Mouse (Mus musculus) midbrain, embryonic 11.5 days (tissue): Measurements from ENCODE around the gene Slc22a14. TPM values are rescaled to one million over a fixed set of nuclear protein-coding genes. Genes with fewer than 3 reads are reported as not detected.
"Not testable (repeated sequence)": the region's sequence is repeated elsewhere in the genome, so short reads cannot be mapped to it uniquely, and the experiment has no call there.

ENCODE experiments used
- ATAC-seq: fragments of 200-750 bp; cut with Nextera tagmentation; 2 replicates; pipeline ENCODE4 v1.8.0; 2017; ENCODE audit warnings: moderate TSS enrichment, moderate library complexity; ENCODE audit not compliant: low FRiP score
- DNase-seq: peaks from one replicate; pipeline ENCODE4 v3.0.0; 2015; ENCODE audit warnings: low spot score; ENCODE audit errors: missing footprints
- H3K27ac ChIP-seq: fragments of 300-500 bp; sonication (generic); 2 replicates; pipeline ENCODE4 v1.5.1; 2014; ENCODE audit warnings: low read depth, low read length
- H3K27me3 ChIP-seq: fragments of 300-500 bp; sonication (generic); 2 replicates; pipeline ENCODE4 v1.6.1; 2014; ENCODE audit warnings: mild to moderate bottlenecking, low read length, moderate library complexity, mixed read lengths; ENCODE audit not compliant: control insufficient read depth, insufficient read depth
- H3K36me3 ChIP-seq: fragments of 300-500 bp; sonication (generic); 2 replicates; pipeline ENCODE4 v1.6.1; 2014; ENCODE audit warnings: mild to moderate bottlenecking, low read length, moderate library complexity, mixed read lengths; ENCODE audit not compliant: control insufficient read depth, insufficient read depth
- H3K4me1 ChIP-seq: fragments of 300-500 bp; sonication (generic); 2 replicates; pipeline ENCODE4 v1.6.1; 2014; ENCODE audit warnings: low read length; ENCODE audit not compliant: control insufficient read depth, insufficient read depth
- H3K4me2 ChIP-seq: fragments of 300-500 bp; sonication (generic); 2 replicates; pipeline ENCODE4 v1.6.1; 2014; ENCODE audit warnings: mild to moderate bottlenecking, moderate library complexity
- H3K4me3 ChIP-seq: fragments of 300-500 bp; sonication (generic); 2 replicates; pipeline ENCODE4 v1.5.1; 2014; ENCODE audit warnings: low read depth, low read length
- H3K9ac ChIP-seq: fragments of 300-500 bp; sonication (generic); 2 replicates; pipeline ENCODE4 v1.6.1; 2014; ENCODE audit warnings: low read length
- H3K9me3 ChIP-seq: fragments of 300-500 bp; sonication (generic); 2 replicates; pipeline ENCODE4 v1.6.1; 2016; ENCODE audit warnings: low read length; ENCODE audit not compliant: control insufficient read depth
- WGBS: fragments of 180-500 bp; shearing (Covaris S2); extraction: QIAGEN DNeasy Blood & Tissue Kit; methylation state at CpG from one replicate; pipeline ENCODE4 v1.1.7; 2014; 5-methylcytosine and 5-hydroxymethylcytosine counted together
- polyA plus RNA-seq: library from polyadenylated mRNA; unstranded; fragments of >200 nt; fragmentation: Nextera tagmentation; extraction: Ambion mirVana; gene quantifications from 2 replicates; pipeline ENCODE4 v1.2.1, GENCODE M21; 2014

Gene Slc22a14
- polyA plus RNA-seq, 1 experiment from 2014 or later: not detected

- H3K27me3 ChIP-seq, H3K4me2 ChIP-seq, H3K9me3 ChIP-seq, H3K4me1 ChIP-seq, ATAC-seq, H3K36me3 ChIP-seq, DNase-seq, H3K9ac ChIP-seq, H3K4me3 ChIP-seq, H3K27ac ChIP-seq: not testable (repeated sequence)
- WGBS: 78% methylated on average over 1 of the region's 1 CpGs
Measured at GRCm38 (mm10) chr9:119265373-119266120, 99.8 kb downstream of the Slc22a14 start.

- Histone ChIP-seq H3K9ac (no peak overlapping the region), H3K27me3 (no peaks in the 10 kb centered on the region), H3K4me1 (no peaks in the 10 kb centered on the region), H3K4me2 (no peak overlapping the region), H3K27ac (no peak overlapping the region), H3K9me3 (no peaks in the 10 kb centered on the region), H3K4me3 (no peak overlapping the region), H3K36me3 (peaks cover 5% of the 10 kb centered on the region; the same call in 1 of the 2 replicates)
- WGBS: 93% methylated on average over 4 of the region's 4 CpGs
- no peak for DNase-seq
- ATAC-seq: no peak
Measured at GRCm38 (mm10) chr9:119263067-119263466, 102.3 kb downstream of the Slc22a14 start.

GRCm38 (mm10) chr9:119260825-119261224 lies 104.5 kb downstream of the Slc22a14 start:
- peaks cover 10% of the 10 kb centered on the region; the same call in 1 of the 2 replicates for H3K36me3 ChIP-seq

GRCm38 (mm10) chr9:119258785-119259184 lies 106.6 kb downstream of the Slc22a14 start:
- 91% methylated on average over 2 of the region's 2 CpGs for WGBS
- Histone ChIP-seq H3K4me1 (no peaks in the 10 kb centered on the region), H3K4me2 (no peak overlapping the region), H3K9me3 (no peaks in the 10 kb centered on the region), H3K27ac (no peak overlapping the region), H3K27me3 (no peaks in the 10 kb centered on the region), H3K36me3 (peaks cover 10% of the 10 kb centered on the region; the same call in 1 of the 2 replicates), H3K4me3 (no peak overlapping the region), H3K9ac (no peak overlapping the region)
- ATAC-seq: no peak
- no peak for DNase-seq

More at GRCm38 (mm10) chr9:119260825-119261224, 104.5 kb downstream of the Slc22a14 start:
- DNase-seq: no peak
- Histone ChIP-seq H3K4me3 (no peak overlapping the region), H3K4me2 (no peak overlapping the region), H3K27me3 (no peaks in the 10 kb centered on the region), H3K4me1 (no peaks in the 10 kb centered on the region), H3K9me3 (no peaks in the 10 kb centered on the region), H3K27ac (no peak overlapping the region), H3K9ac (no peak overlapping the region)
- 95% methylated on average over 2 of the region's 2 CpGs for WGBS
- no peak for ATAC-seq

GRCm38 (mm10) chr9:119258128-119258527 lies 107.2 kb downstream of the Slc22a14 start:
- ATAC-seq: no peak
- H3K9me3 ChIP-seq: no peaks in the 10 kb centered on the region
- H3K4me1 ChIP-seq: no peaks in the 10 kb centered on the region
- H3K4me3 ChIP-seq: no peak overlapping the region
- DNase-seq: no peak
- no peaks in the 10 kb centered on the region for H3K27me3 ChIP-seq
- 87% methylated on average over 5 of the region's 5 CpGs for WGBS
- H3K27ac ChIP-seq: no peak overlapping the region
- no peak overlapping the region for H3K9ac ChIP-seq
- no peak overlapping the region for H3K4me2 ChIP-seq
- peaks cover 10% of the 10 kb centered on the region; the same call in 1 of the 2 replicates for H3K36me3 ChIP-seq

GRCm38 (mm10) chr9:119256161-119256560 lies 109.2 kb downstream of the Slc22a14 start:
- ATAC-seq (no peak), DNase-seq (no peak)
- Histone ChIP-seq H3K9me3 (no peaks in the 10 kb centered on the region), H3K4me2 (no peak overlapping the region), H3K27me3 (no peaks in the 10 kb centered on the region), H3K36me3 (peaks cover 8% of the 10 kb centered on the region; the same call in 1 of the 2 replicates), H3K4me1 (no peaks in the 10 kb centered on the region), H3K4me3 (no peak overlapping the region), H3K9ac (no peak overlapping the region), H3K27ac (no peak overlapping the region)
- WGBS: 91% methylated on average over 12 of the region's 12 CpGs

DNA sequence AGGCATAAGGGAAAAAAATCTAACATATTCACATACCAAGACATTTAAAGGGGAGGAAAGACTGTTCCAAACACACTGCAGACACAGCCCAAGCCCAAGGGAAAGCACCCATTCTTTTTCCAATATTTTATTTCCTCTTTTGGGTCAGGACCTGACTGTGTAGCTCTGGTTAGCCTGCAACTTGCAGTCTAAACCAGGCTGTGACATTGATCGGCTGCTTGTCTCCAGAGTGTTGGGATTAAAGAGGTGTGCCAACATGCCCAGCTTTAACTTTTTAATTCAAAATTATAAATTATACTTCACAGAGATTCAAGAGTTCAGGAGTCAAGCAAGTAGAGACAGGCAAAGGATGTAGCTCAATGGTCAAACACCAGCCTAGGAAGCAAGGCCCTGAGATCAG lies 110.3 kb downstream of the Slc22a14 start:
- no peaks in the 10 kb centered on the region for H3K9me3 ChIP-seq
- ATAC-seq: no peak
- DNase-seq: no peak
- no peak overlapping the region for H3K27ac ChIP-seq
- H3K4me1 ChIP-seq: no peaks in the 10 kb centered on the region
- H3K4me2 ChIP-seq: no peak overlapping the region
- 94% methylated on average over 1 of the region's 1 CpGs for whole genome bisulfite sequencing
- H3K36me3 ChIP-seq: peaks cover 8% of the 10 kb centered on the region; the same call in 1 of the 2 replicates
- H3K9ac ChIP-seq: no peak overlapping the region
- no peak overlapping the region for H3K4me3 ChIP-seq
- no peaks in the 10 kb centered on the region for H3K27me3 ChIP-seq

- H3K4me3 ChIP-seq: no peak overlapping the region
- no peak overlapping the region for H3K27ac ChIP-seq
- 90% methylated on average over 2 of the region's 2 CpGs for WGBS
- H3K4me2 ChIP-seq: no peak overlapping the region
- no peak overlapping the region for H3K9ac ChIP-seq
- H3K9me3 ChIP-seq: no peaks in the 10 kb centered on the region
- H3K27me3 ChIP-seq: no peaks in the 10 kb centered on the region
- H3K36me3 ChIP-seq: peaks cover 8% of the 10 kb centered on the region; the same call in 1 of the 2 replicates
- DNase-seq (no peak), ATAC-seq (no peak)
- H3K4me1 ChIP-seq: no peaks in the 10 kb centered on the region
Measured at GRCm38 (mm10) chr9:119254187-119254586, 111.2 kb downstream of the Slc22a14 start.

DNA sequence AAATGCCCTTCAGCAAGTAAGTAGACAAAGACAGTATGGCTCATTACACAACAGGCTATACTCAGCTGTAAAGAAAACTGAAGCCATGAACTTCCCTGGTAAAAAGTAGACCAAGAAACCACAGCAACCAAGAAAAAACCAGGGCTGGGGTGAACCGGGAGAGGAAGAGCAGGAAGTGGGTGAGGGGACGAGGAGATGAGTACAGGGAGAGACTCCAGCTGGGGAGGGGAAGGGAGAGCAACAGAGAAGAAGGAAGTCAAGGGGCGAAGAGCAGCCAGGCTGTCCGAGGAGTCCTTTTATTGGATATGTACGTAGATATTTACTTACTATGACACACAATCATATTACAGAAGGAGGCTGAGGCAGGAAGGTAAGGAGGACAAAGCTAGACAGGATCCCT lies 117.4 kb downstream of the Slc22a14 start:
- Histone ChIP-seq H3K27ac (no peak overlapping the region), H3K9ac (no peak overlapping the region), H3K4me3 (no peak overlapping the region), H3K4me1 (no peaks in the 10 kb centered on the region), H3K27me3 (no peaks in the 10 kb centered on the region), H3K9me3 (no peaks in the 10 kb centered on the region), H3K36me3 (0 out of 2 replicates have a peak, but pooled peaks cover 2% of the 10 kb centered on the region), H3K4me2 (no peak overlapping the region)
- DNase-seq: no peak
- ATAC-seq: no peak
- WGBS: 84% methylated on average over 5 of the region's 5 CpGs
